Mouse (Mus musculus) CH12.LX (cell line): ENCODE data around the gene Fgfr2. TPM values are rescaled to one million over a fixed set of nuclear protein-coding genes. Genes with fewer than 3 reads are reported as not detected.

Experiments
- DNase-seq: peaks from one replicate; pipeline ENCODE4 v3.0.0-alpha.2; 2013; ENCODE audit errors: extremely low read depth
- H3K27ac ChIP-seq: 2 replicates; pipeline ENCODE4 v1.5.1; 2012; ENCODE audit warnings: low read depth, mild to moderate bottlenecking, control low read depth, moderate library complexity; ENCODE audit not compliant: insufficient read depth
- H3K27me3 ChIP-seq: replicated peaks from 2 replicates; pipeline ENCODE3; 2012; ENCODE audit warnings: inconsistent platforms
- H3K36me3 ChIP-seq, 2 experiments: replicated peaks in 1 of 2; 2 replicates each; pipeline versions ENCODE3 to v1.6.1; 2012; ENCODE audit warnings: inconsistent platforms in 1 of 2, low read length in 1 of 2, mild to moderate bottlenecking in 1 of 2, mixed read lengths in 1 of 2, moderate library complexity in 1 of 2; ENCODE audit not compliant: control insufficient read depth in 1 of 2, insufficient read depth in 1 of 2
- H3K4me1 ChIP-seq, 2 experiments: 2 replicates each; pipeline ENCODE4 v1.6.1; 2012; ENCODE audit warnings: inconsistent platforms in 1 of 2, moderate library complexity in 1 of 2; ENCODE audit not compliant: insufficient read depth in 2 of 2, control insufficient read depth in 1 of 2
- H3K4me2 ChIP-seq: 2 replicates; pipeline ENCODE4 v1.6.1; 2012; ENCODE audit warnings: low read depth, mild to moderate bottlenecking, control low read depth; ENCODE audit not compliant: poor library complexity, insufficient read depth, severe bottlenecking
- H3K4me3 ChIP-seq, 3 experiments: fragments of 150-350 bp in 1 of 3; sonication (generic) in 1 of 3; replicated peaks in 1 of 3; 2 replicates each; pipeline versions ENCODE3 to v1.5.1; 2011 to 2012; ENCODE audit warnings: low read depth in 2 of 3, low read length in 2 of 3, mild to moderate bottlenecking in 2 of 3, moderate library complexity in 2 of 3, control low read depth in 1 of 3, improper control_type of control experiment in 1 of 3, inconsistent platforms in 1 of 3, mixed read lengths in 1 of 3; ENCODE audit not compliant: poor library complexity in 1 of 3
- H3K79me2 ChIP-seq: replicated peaks from 2 replicates; pipeline ENCODE4 v1.6.1; 2012; ENCODE audit warnings: mild to moderate bottlenecking, moderate library complexity; ENCODE audit not compliant: control insufficient read depth, poor library complexity, insufficient read depth, severe bottlenecking; ENCODE audit errors: extremely low read depth
- H3K9ac ChIP-seq: 2 replicates; pipeline ENCODE4 v1.6.1; 2012; ENCODE audit warnings: low read depth, mild to moderate bottlenecking, control low read depth, moderate library complexity; ENCODE audit not compliant: insufficient read depth
- H3K9me3 ChIP-seq: replicated peaks from 2 replicates; pipeline ENCODE3; 2012; ENCODE audit warnings: low read length, inconsistent platforms, mixed read lengths
- CHD1 ChIP-seq: IDR thresholded peaks from 2 replicates; pipeline ENCODE4 v1.6.1; 2012; ENCODE audit warnings: low read depth, low read length, improper control_type of control experiment, inconsistent platforms
- CHD2 ChIP-seq: IDR thresholded peaks from 2 replicates; pipeline ENCODE4 v1.6.1; 2011; ENCODE audit warnings: low read length, improper control_type of control experiment
- CTCF ChIP-seq, 2 experiments: IDR thresholded peaks in 1 of 2; conservative IDR thresholded peaks in 1 of 2; 2 replicates each; pipeline ENCODE4 v1.5.1; 2011 to 2012; ENCODE audit warnings: low read depth in 2 of 2, low read length in 2 of 2, improper control_type of control experiment in 1 of 2, inconsistent platforms in 1 of 2, mild to moderate bottlenecking in 1 of 2, moderate library complexity in 1 of 2
- EP300 ChIP-seq: IDR thresholded peaks from 2 replicates; pipeline ENCODE4 v1.6.1; 2011; ENCODE audit warnings: low read length, improper control_type of control experiment
- GABPA ChIP-seq: IDR thresholded peaks from 2 replicates; pipeline ENCODE4 v1.6.1; 2012; ENCODE audit warnings: low read depth, low read length, improper control_type of control experiment, inconsistent platforms; ENCODE audit not compliant: insufficient replicate concordance
- HCFC1 ChIP-seq: IDR thresholded peaks from 2 replicates; pipeline ENCODE4 v1.6.1; 2012; ENCODE audit warnings: low read depth, mild to moderate bottlenecking, inconsistent platforms, low read length, improper control_type of control experiment
- JUND ChIP-seq: conservative IDR thresholded peaks from 2 replicates; pipeline ENCODE4 v1.6.1; 2011; ENCODE audit warnings: low read depth, low read length, improper control_type of control experiment
- KAT2A ChIP-seq: IDR thresholded peaks from 2 replicates; pipeline ENCODE4 v1.6.1; 2012; ENCODE audit warnings: low read length, improper control_type of control experiment, inconsistent platforms; ENCODE audit not compliant: insufficient replicate concordance
- MAX ChIP-seq: IDR thresholded peaks from 2 replicates; pipeline ENCODE4 v1.6.1; 2011; ENCODE audit warnings: low read length, improper control_type of control experiment
- MEF2A ChIP-seq: IDR thresholded peaks from 2 replicates; pipeline ENCODE4 v1.6.1; 2014; ENCODE audit warnings: low read depth, mild to moderate bottlenecking, inconsistent platforms, low read length, improper control_type of control experiment, borderline replicate concordance
- MYC ChIP-seq: IDR thresholded peaks from 2 replicates; pipeline ENCODE4 v1.6.1; 2011; ENCODE audit warnings: low read depth, mild to moderate bottlenecking, improper control_type of control experiment, low read length
- PAX5 ChIP-seq: IDR thresholded peaks from 2 replicates; pipeline ENCODE4 v1.6.1; 2012; ENCODE audit warnings: low read length, inconsistent platforms, mixed read lengths
- RCOR1 ChIP-seq: conservative IDR thresholded peaks from 2 replicates; pipeline ENCODE4 v1.6.1; 2012; ENCODE audit warnings: low read depth, mild to moderate bottlenecking, inconsistent platforms, low read length, improper control_type of control experiment
- SIN3A ChIP-seq: IDR thresholded peaks from 2 replicates; pipeline ENCODE4 v1.6.1; 2012; ENCODE audit warnings: low read length, improper control_type of control experiment, inconsistent platforms
- SMC3 ChIP-seq: IDR thresholded peaks from 2 replicates; pipeline ENCODE4 v1.6.1; 2011; ENCODE audit warnings: low read depth, low read length, improper control_type of control experiment
- TBP ChIP-seq: conservative IDR thresholded peaks from 2 replicates; pipeline ENCODE4 v1.6.1; 2011; ENCODE audit warnings: low read depth, low read length, improper control_type of control experiment
- TCF12 ChIP-seq: IDR thresholded peaks from 2 replicates; pipeline ENCODE4 v1.6.1; 2014; ENCODE audit warnings: low read depth, mild to moderate bottlenecking, inconsistent platforms, low read length, improper control_type of control experiment
- USF2 ChIP-seq: conservative IDR thresholded peaks from 2 replicates; pipeline ENCODE4 v1.6.1; 2011; ENCODE audit warnings: low read depth, low read length, improper control_type of control experiment
- ZMIZ1 ChIP-seq: IDR thresholded peaks from 2 replicates; pipeline ENCODE4 v1.6.1; 2012; ENCODE audit warnings: low read depth, mild to moderate bottlenecking, inconsistent platforms, low read length, improper control_type of control experiment
- dilution Hi-C: fragments of 300-500 bp; cut with MboI; formaldehyde crosslinking; loops from 2 replicates; pipeline ENCODE4 v1.14.3; 2020; ENCODE audit warnings: low sequenced_read_pairs; ENCODE audit not compliant: extremely low pct_unique_long_range_greater_than_20kb, extremely low pct_ligation_motif_present
- in situ Hi-C: fragments of 300-500 bp; cut with MboI; formaldehyde crosslinking; loops from 3 replicates; pipeline ENCODE4 v1.14.3; 2019; ENCODE audit warnings: low sequenced_read_pairs, low pct_ligation_motif_present, low pct_unique_long_range_greater_than_20kb, mixed read lengths
- polyA plus RNA-seq: library from polyadenylated mRNA; unstranded; fragments of >175 nt; gene quantifications from 2 replicates; pipeline ENCODE4 v1.2.1, GENCODE M21; 2012; ENCODE audit warnings: low read depth; ENCODE audit not compliant: insufficient read length
- total RNA-seq, 2 experiments: library from RNA; depleted of rRNA; stranded (reverse); fragments of 300-350 nt in 1 of 2; fragments of >200 nt in 1 of 2; gene quantifications; 2 replicates each; pipeline ENCODE4 v1.2.3; 2012 to 2014

The Fgfr2 gene
- total and polyA plus RNA-seq, 3 experiments = not detected

DNA sequence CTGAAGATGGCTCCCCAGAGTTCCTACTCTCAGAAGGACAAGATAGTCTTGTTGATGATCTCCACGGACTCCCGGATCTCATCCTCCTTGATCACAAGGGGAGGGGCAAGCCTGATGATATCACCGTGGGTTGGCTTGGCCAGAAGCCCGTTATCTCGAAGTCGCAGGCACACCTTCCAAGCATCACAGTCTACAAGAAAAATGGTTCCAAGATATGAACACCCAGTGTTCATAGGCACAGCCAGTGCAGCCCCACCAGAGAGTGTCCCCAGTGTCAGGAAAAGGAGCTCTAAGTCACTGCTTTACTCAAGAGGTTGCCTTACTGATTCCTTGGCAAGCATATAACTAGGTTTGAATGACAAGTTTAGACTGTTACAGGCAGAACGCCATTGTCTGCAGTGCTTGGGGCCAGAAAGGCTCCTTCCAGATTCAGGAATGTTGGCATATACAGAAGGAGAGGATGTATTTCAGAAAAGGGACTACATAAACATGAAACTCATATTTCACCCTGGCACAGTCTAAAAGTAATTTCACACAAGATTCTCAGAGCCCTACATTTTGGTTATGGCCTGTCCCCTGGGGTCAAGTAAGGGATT, 564.9 kb downstream of the Fgfr2 start:
- in situ Hi-C loops (no loop called here), dilution Hi-C loops (no loop called here)
- Histone ChIP-seq H3K79me2 (no peaks in the 10 kb centered on the region), H3K4me2 (no peak overlapping the region), H3K4me3 (no peak overlapping the region), H3K27me3 (no peaks in the 10 kb centered on the region), H3K9ac (no peak overlapping the region), H3K9me3 (no peaks in the 10 kb centered on the region), H3K27ac (no peak overlapping the region), H3K36me3 (peaks cover 53 to 72% of the 10 kb centered on the region in 2 experiments), H3K4me1 (no peaks in the 10 kb centered on the region)
- no peak for DNase-seq
- no peak for TF ChIP-seq TCF12
- no peak for TF ChIP-seq CHD2
- no peak for TF ChIP-seq KAT2A
- TF ChIP-seq HCFC1 = no peak
- no peak for TF ChIP-seq GABPA
- TF ChIP-seq MAX = no peak
- no peak for TF ChIP-seq USF2
- TF ChIP-seq CHD1 = no peak

DNA sequence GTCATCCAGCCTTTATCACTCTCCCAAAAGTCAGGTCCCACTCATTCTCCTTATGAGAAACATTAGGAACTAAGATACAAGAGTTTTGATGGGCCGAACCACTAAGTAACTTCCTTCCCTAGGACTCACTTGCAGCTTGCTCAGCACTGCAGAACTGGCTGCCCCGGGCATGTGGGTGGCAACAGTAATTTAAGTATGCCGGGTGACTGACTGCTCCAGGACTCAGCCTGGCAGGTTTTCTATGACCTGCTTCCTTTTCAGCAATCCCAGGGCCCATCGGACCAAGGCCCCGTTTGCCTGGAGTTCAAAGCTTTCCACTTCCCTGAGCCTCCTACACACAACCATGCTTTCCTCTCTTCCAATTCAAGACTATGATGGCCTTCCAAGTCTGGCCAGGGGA, 566.6 kb downstream of the Fgfr2 start:
- Histone ChIP-seq H3K9me3 (no peaks in the 10 kb centered on the region), H3K79me2 (no peaks in the 10 kb centered on the region), H3K27me3 (no peaks in the 10 kb centered on the region), H3K27ac (no peak overlapping the region), H3K4me1 (peaks cover 0 to 6% of the 10 kb centered on the region in 2 experiments; a peak in 2 of 4 replicates), H3K9ac (no peak overlapping the region), H3K4me2 (no peak overlapping the region), H3K4me3 (no peak overlapping the region), H3K36me3 (peaks cover 37 to 56% of the 10 kb centered on the region in 2 experiments)
- dilution Hi-C loops (no loop called here), in situ Hi-C loops (no loop called here)
- TF ChIP-seq EP300 (no peak), JUND (no peak), CTCF (conservative IDR thresholded peaks at IDR 0.05 in 1 of 2, IDR thresholded peaks at IDR 0.05 in 1 of 2; ENCODE audit: low read depth in 2 of 2, low read length in 2 of 2) (no peak), MEF2A (no peak), HCFC1 (no peak), USF2 (no peak), TBP (no peak), RCOR1 (no peak), KAT2A (no peak), PAX5 (no peak), SMC3 (no peak), CHD1 (no peak), TCF12 (no peak), SIN3A (no peak), MYC (no peak), ZMIZ1 (no peak), MAX (no peak), GABPA (no peak)
- no peak for DNase-seq
